Mouse (Mus musculus): ENCODE measurements around the gene Gramd1b.

- TF ChIP-seq CTCF (IDR thresholded peaks at IDR 0.05; ENCODE audit: low read depth), result no peak
- no peak for TF ChIP-seq EP300 (IDR thresholded peaks at IDR 0.05; ENCODE audit: low read depth)
Observed at GRCm38 (mm10) chr9:40545193-40545592, 14.0 kb upstream of the Gramd1b start.
